Mouse (Mus musculus): ENCODE data around the gene Lrrc1.

- no peak for TF ChIP-seq POLR2A (IDR thresholded peaks at IDR 0.05; ENCODE audit: control insufficient read depth, low read depth, low read length)
- no peak for TF ChIP-seq CTCF (IDR thresholded peaks at IDR 0.05; ENCODE audit: control insufficient read depth, insufficient read depth, insufficient replicate concordance, low read depth, low read length)
Measured at GRCm38 (mm10) chr9:77410524-77410923, 134.1 kb downstream of the Lrrc1 start.
